Mouse (Mus musculus): ENCODE measurements at regions not wholly inside any gene's neighbourhood (a gene's known extent, or its start where the extent isn't known, plus 50 kb on each side); places are given as distances from the start of the nearest gene placed in this dataset.
"Not testable (repeated sequence)": the region's sequence is repeated elsewhere in the genome, so short reads cannot be mapped to it uniquely, and the experiment has no call there.

GRCm38 (mm10) chr7:70300516-70300915, 66.0 kb downstream of the Nr2f2 start:
- peak; percentile 51 for DNase-seq (ENCODE audit: low spot score)

DNA sequence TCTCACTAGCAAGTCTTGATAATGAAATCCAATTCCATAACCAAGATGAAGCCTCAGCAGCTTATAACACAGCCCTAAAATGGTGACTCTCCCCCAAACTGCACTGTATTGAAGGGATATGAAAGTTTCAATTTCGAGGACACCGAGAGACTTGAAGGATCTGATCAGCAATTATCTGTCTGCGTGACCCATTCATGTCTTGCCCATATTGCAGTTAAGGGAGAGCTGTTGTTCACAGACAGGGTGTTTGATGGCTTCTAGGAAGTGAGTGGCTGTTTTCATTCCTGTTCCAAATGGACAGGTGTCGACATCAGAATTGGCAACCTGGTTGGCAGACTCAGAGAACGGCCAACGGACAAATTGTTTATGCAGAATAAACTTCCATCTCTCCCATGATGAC, 75.1 kb downstream of the Nr2f2 start:
- no peak for DNase-seq (ENCODE audit: low spot score)

DNA sequence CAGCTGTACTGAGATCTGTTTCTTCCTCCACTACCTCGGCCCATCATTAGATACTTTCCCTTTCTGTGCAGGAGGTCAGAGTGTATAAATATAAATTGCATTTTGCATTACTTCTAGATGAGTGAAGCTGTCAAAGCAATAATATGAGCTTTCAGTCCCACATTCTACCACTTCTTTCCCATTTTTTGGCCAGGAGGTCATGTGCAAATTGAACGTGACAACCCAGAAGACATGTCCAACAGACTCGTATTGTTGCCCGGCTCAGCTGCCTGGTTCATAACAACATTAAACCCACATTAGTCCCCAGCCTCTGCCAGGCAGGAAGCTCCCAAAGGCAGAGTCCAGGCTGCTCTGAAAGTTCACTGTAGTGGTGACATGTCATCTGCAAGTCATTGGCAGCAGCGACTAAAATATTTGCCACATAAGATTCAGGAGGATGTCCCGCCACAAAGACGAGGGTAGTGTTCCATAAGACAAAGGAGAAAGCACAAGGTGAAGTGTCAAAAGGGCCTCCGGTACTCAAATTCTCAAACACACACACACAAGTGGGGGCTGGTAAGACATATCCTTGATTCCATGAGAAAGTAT, 75.7 kb downstream of the Nr2f2 start:
- no peak for DNase-seq (ENCODE audit: low spot score)

DNA sequence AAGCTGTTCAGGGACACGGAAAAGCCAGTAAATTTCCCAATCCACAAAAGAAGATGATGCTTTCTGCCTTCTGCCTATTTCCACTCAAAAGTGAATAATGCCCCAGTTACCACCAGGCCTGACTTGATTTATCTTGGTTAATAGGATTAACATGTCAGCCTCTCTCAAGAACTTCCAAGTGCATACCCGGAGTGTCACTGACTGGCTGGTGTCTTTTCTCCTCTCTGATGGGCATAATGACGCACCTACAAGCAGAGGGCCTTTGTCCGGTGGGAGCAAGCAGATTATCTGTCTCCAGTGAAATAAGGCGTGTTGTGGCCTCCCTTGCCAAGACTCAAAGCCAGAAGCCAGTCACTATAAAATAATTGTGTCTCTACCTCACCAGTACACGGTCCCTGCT, 76.3 kb downstream of the Nr2f2 start:
- DNase-seq (ENCODE audit: low spot score), result no peak

GRCm38 (mm10) chr7:70288621-70289020, 77.9 kb downstream of the Nr2f2 start:
- DNase-seq (ENCODE audit: low spot score), result no peak

DNA sequence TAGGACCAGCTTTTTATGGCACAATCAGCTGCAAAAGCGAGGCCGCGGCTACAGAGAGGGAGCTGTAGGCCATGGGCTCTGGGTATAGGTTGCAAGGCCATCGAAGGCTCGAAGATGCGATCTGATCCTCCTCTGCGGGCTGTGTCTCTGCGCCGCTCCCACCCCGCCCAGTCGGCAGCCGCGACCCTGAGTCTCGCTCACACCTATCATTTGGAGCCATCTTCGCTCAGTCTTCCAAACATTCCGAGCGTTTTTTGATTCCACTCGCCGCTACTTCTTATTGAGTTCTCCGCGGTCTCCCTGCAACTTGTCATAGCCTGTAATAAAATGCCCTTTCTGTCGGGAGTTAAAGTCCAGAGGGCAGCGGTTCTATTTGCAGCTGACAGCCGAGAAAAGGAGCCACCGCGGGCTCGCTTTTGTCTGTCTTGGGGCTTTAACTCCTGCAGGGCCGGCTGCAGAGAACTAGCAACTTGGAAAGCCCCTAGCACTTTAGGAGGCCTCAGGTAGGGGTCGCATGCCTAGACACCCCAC, 78.6 kb downstream of the Nr2f2 start:
- peak; percentile 6 for DNase-seq (ENCODE audit: low spot score)

DNA sequence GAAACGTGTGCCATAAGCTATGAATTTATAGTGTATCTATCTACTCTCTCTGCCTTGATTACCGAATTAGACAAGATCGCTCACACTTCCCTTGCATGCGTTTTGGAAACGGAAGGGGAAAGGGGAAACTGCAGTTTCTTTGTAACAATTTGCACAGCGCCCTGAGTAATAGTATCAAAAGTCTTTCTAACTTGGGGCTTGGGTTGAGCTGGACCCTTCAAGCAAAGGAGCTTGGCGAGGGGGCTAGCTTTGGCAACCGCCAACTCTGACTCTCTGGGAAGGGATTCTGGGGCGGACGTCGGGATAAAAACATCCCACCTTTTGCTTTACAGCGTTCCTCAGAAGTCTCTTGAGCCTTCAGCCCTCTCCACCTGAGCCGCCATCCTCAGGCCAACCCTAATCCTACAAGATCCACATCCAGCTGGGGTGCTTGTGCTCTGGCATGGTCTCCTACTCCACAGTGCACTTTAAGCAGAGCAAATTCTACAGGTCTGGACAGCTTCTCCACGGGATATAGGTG, 79.6 kb downstream of the Nr2f2 start:
- DNase-seq (ENCODE audit: low spot score), result no peak

DNA sequence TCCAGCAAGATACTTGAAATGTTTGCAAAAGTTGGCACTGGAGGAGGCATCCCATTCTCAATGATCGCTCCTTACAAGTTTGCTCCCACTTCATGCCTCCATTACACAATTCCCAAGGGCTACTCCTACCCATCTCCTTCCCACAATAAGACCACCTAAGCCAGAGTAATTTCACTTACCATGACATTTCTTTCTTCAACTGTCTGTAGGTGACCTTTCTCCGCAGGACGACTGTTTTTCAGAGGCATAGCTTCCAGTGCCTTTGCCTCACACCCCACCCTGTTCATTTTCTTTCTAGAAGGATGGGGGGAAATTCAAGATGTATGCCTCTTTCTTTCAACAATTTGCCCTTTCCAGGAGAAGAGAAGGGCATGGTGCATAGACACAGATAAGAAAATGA, 81.2 kb downstream of the Nr2f2 start:
- DNase-seq (ENCODE audit: low spot score), result no peak

DNA sequence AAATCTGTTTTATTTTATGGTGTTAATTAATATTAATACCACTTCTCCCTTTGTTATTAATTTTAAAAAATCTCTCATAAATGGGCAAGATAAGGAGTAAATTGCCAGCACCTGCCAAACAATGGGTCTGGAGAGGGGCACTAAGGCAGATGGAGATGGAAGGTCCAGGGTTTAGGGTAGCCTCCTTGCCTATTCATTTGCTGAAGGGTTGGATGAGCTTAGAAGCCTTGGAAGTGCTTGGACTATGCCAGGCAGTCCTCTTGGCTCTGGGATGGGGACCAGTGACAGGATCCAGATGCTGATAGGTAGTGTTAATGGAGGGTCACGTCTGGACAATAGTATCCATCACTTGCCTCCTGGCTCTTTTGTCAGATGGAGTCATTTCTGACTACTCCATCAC, 82.7 kb downstream of the Nr2f2 start:
- DNase-seq (ENCODE audit: low spot score), result no peak

DNA sequence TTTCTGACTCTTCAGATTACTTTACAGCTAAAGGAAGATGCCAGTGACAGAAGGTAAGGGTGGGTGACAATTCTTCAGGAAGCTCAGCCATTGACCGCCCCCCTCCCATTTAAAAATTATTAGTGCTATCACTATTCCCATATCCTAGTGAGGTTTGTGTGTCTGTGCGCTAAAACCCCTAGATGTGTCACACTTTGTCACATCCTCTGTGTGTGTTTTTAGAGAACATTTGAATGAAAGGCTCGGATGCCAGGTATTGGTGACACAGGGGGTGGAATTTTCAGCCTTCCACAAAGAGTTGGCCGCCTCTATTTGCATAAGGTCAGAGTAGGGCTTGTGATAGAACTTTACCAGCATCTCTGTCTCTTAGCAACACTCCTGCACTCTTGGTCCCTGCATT, 83.4 kb downstream of the Nr2f2 start:
- no peak for DNase-seq (ENCODE audit: low spot score)

DNA sequence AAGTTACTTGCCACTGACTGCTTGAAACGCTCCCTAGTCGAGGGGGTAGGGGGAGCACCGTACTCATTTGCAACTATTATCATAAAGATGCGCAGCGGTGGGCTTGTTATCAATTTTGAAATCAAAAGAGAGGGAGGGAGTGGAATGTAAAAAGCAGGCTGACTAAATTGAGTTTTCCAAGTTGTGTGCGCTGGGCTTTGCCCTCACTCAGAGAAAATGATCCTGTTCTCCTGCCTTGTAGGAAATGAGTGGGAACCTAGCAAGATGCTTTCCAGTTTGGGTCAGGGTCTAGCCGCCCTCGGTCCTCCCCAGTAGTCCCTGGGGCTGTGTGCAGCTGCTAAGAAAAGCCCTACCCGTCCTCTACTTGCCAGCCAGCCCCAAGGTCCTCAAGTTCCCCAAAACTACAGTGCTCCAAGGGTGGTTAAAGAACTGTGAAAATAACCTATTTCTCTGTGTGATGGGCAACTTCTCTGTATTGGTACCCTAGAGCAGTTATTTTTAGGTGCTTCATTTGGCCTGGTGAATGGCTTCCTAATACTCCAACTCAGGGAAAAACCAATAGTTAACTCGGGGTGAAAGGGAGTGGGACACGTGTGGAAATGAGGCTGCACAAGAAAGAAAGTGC, 84.5 kb downstream of the Nr2f2 start:
- no peak for DNase-seq (ENCODE audit: low spot score)

DNA sequence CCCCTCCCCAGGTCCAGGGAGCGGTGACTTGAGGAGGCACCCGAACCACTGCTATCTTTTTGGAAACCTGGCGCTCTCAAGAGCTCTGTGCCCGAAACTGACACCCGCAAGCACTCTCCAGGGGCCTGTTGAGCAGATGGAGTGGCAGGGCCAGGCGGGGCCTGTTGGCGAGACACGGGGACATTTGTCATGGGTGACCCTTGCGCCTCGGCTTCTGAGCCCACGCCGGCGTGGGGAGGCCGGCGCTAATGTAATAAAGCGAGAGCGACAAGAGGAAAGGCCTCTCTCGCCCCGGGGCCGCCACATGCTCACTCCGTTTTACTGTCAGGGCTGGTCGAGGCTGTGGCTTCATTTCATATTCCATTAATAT, 85.2 kb downstream of the Nr2f2 start:
- DNase-seq (ENCODE audit: low spot score), result no peak

DNA sequence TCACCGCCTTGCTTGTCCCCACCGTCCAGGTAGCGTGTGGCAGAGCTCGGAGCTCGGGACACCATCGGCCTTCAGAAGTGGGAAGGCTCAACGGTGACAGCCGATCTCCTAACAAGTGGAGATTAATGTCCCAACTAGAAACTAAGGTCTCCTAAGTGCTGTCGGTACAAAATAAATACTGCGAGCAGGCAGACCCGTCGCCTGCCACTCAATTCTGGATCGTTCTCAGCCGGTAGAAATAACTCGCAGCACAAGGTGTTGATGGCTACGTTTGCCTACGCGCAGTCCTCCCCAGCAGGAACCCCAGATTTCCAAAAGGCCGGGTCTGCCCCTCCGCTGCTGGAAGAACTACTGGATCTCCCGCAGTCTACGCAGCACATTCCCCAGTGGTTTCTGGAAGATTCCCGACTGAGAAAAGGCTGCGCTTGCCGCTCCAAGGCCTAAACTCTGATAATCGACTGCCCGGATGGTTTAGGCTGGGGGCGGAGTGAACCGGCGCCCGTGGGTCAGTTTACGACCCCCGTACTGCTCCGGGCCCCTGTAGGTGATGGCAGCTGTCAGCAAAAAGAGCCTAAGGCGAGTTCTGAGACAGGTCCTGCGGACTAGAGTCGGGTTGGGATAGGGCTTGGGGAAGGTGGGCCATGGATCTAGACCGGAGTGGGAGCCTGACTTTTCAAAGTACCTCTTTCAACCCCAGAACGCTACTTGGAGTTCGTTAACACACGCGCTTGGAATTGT, 85.7 kb downstream of the Nr2f2 start:
- DNase-seq (ENCODE audit: low spot score), result no peak

GRCm38 (mm10) chr7:70279927-70280642, 86.5 kb downstream of the Nr2f2 start:
- no peak for DNase-seq (ENCODE audit: low spot score)

GRCm38 (mm10) chr7:70279101-70279500, 87.4 kb downstream of the Nr2f2 start:
- DNase-seq (ENCODE audit: low spot score), result no peak

DNA sequence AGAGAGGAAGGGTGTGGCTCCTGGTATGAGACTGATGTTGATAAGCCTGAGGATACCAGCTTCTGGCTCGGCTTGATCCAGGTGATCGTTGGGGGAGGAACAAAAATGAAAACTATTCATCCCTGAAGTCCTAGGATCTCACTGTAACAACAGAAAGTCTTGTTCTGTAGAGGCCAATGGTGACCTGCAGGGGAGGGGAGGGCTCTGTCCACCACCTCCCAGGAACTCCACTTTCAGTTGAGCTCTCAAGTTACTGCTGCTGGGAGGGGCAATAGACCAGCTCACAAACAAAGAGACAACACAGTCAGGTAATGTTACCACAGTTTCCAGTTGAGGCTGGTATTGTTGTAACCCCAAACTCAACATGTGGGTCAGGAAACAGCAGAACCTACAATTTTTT, 90.5 kb downstream of the Nr2f2 start:
- DNase-seq (ENCODE audit: low spot score), result no peak

DNA sequence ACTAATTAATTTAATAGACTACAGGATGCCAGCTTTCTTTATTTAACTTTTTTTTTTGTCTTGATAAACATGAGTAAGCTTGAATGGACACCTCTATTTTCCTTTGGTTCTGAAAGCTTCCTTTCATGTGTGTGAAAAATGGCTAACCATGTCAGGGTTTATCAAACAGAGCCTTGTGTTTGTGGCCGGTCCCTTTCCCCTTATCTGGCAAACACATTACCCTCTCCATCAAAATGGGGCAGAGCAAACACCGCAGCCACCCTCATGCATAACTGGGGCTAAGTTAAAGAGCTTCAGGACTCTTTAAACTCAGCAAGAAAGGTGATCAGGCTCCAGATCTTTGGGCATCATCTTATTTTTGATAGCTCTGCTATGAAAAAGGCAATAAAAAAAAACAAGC, 92.2 kb downstream of the Nr2f2 start:
- no peak for DNase-seq (ENCODE audit: low spot score)

GRCm38 (mm10) chr7:70267075-70267474, 99.5 kb downstream of the Nr2f2 start:
- peak; percentile 72 for DNase-seq (ENCODE audit: low spot score)

DNA sequence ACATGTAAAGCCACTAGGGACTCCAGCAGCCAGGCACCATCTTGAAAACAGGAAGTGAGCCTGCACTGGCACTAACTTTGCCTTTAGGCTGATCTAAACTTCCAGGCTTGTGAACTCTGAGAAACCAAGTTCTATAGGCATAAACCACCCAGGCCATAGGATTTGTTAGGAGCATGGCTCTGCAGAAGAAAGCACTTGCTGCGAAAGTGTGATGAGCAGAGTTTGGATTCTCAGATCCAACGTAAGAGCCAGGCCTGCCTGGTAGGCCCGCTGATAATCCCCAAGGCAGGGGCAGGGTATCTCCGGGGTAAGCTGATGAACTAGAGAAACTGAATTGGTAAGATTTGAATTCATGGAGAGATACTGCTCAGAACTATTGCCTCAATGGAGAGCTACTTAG, 109.7 kb downstream of the Nr2f2 start:
- DNase-seq (ENCODE audit: low spot score), result no peak

GRCm38 (mm10) chr7:70255072-70255471, 111.5 kb downstream of the Nr2f2 start:
- no peak for DNase-seq (ENCODE audit: low spot score)

GRCm38 (mm10) chr7:70253275-70253674, 113.3 kb downstream of the Nr2f2 start:
- DNase-seq (ENCODE audit: low spot score), result no peak

GRCm38 (mm10) chr7:70239059-70239458, 127.5 kb downstream of the Nr2f2 start:
- not testable (repeated sequence) for DNase-seq (ENCODE audit: low spot score)

- DNase-seq (ENCODE audit: low spot score), result no peak
Observed at GRCm38 (mm10) chr7:70219310-70219709, 147.2 kb downstream of the Nr2f2 start.
